Mouse (Mus musculus): ENCODE measurements around the gene Rab1a.

GRCm38 (mm10) chr11:20240331-20240730 lies 39.1 kb downstream of the Rab1a start:
- no peak for TF ChIP-seq CTCF (conservative IDR thresholded peaks at IDR 0.05; ENCODE audit: low read length)
- no peak for TF ChIP-seq NANOG (IDR thresholded peaks at IDR 0.05; ENCODE audit: borderline replicate concordance, low read length)
